Mouse (Mus musculus) forebrain, postnatal 0 days (tissue): ENCODE results near the gene Uvrag. TPM values are rescaled to one million over a fixed set of nuclear protein-coding genes. Genes with fewer than 3 reads are reported as not detected.
A peak's percentile ranks its signal among the peaks of the same experiment; 100 is the strongest.

Source experiments
- ATAC-seq: fragments of 200-750 bp; cut with Nextera tagmentation; 2 replicates; pipeline ENCODE4 v1.8.0; 2017; ENCODE audit warnings: mild to moderate bottlenecking, moderate library complexity
- DNase-seq: peaks from one replicate; pipeline ENCODE4 v3.0.0-alpha.2; 2015
- H3K27ac ChIP-seq: fragments of 300-500 bp; sonication (generic); 2 replicates; pipeline ENCODE4 v1.5.1; 2014; ENCODE audit warnings: low read depth, mild to moderate bottlenecking, antibody characterized with exemption, low read length, moderate library complexity, mixed read lengths
- H3K27me3 ChIP-seq: fragments of 300-500 bp; sonication (generic); 2 replicates; pipeline ENCODE4 v1.6.1; 2014; ENCODE audit warnings: mild to moderate bottlenecking, low read length, mixed read lengths; ENCODE audit not compliant: insufficient read depth
- H3K36me3 ChIP-seq: fragments of 300-500 bp; sonication (generic); 2 replicates; pipeline ENCODE4 v1.6.1; 2014; ENCODE audit warnings: mild to moderate bottlenecking, moderate library complexity; ENCODE audit not compliant: insufficient read depth
- H3K4me1 ChIP-seq: fragments of 300-500 bp; sonication (generic); 2 replicates; pipeline ENCODE4 v1.6.1; 2014; ENCODE audit warnings: antibody characterized with exemption; ENCODE audit not compliant: insufficient read depth
- H3K4me2 ChIP-seq: fragments of 300-500 bp; sonication (generic); 2 replicates; pipeline ENCODE4 v1.6.1; 2014; ENCODE audit warnings: low read depth, mild to moderate bottlenecking, moderate library complexity
- H3K4me3 ChIP-seq: fragments of 300-500 bp; sonication (generic); 2 replicates; pipeline ENCODE4 v1.5.1; 2014; ENCODE audit warnings: low read depth, low read length, mixed read lengths
- H3K9ac ChIP-seq: fragments of 300-500 bp; sonication (generic); 2 replicates; pipeline ENCODE4 v1.6.1; 2014; ENCODE audit warnings: mild to moderate bottlenecking
- H3K9me3 ChIP-seq: fragments of 300-500 bp; sonication (generic); 2 replicates; pipeline ENCODE4 v1.6.1; 2016; ENCODE audit warnings: low read length
- CTCF ChIP-seq: sonication (generic); IDR thresholded peaks from 2 replicates; pipeline ENCODE4 v1.5.1; 2016; ENCODE audit warnings: antibody characterized with exemption, control low read depth, low read depth
- WGBS: fragments of 180-500 bp; shearing (Covaris S2); extraction: QIAGEN DNeasy Blood & Tissue Kit; methylation state at CpG from one replicate; pipeline ENCODE4 v1.1.7; 2014; 5-methylcytosine and 5-hydroxymethylcytosine counted together
- polyA plus RNA-seq: library from polyadenylated mRNA; unstranded; fragments of >200 nt; fragmentation: Nextera tagmentation; extraction: Ambion mirVana; gene quantifications from 2 replicates; pipeline ENCODE4 v1.2.1, GENCODE M21; 2015
- total RNA-seq: library from RNA; depleted of rRNA; stranded (reverse); fragments of >200 nt; gene quantifications from 2 replicates; pipeline ENCODE4 v1.2.3, GENCODE M21; 2014

The Uvrag gene
- total and polyA plus RNA-seq, 2 experiments from 2014 or later, result 18.6 to 18.8 TPM

GRCm38 (mm10) chr7:99015419-99015818 lies 125.5 kb downstream of the Uvrag start:
- H3K4me3 ChIP-seq, result no peak overlapping the region
- no peak overlapping the region for H3K9ac ChIP-seq
- no peak for TF ChIP-seq CTCF
- H3K4me2 ChIP-seq, result no peak overlapping the region
- no peaks in the 10 kb centered on the region for H3K4me1 ChIP-seq
- WGBS, result 61% methylated on average over 17 of the region's 17 CpGs
- H3K9me3 ChIP-seq, result no peaks in the 10 kb centered on the region
- H3K27ac ChIP-seq, result no peak overlapping the region
- DNase-seq, result peak; percentile 53
- H3K36me3 ChIP-seq, result no peaks in the 10 kb centered on the region
- no peaks in the 10 kb centered on the region for H3K27me3 ChIP-seq
- peak; percentile 74 for ATAC-seq

GRCm38 (mm10) chr7:99014620-99015019 lies 126.3 kb downstream of the Uvrag start:
- Histone ChIP-seq H3K9ac (no peak overlapping the region), H3K4me3 (no peak overlapping the region), H3K4me1 (no peaks in the 10 kb centered on the region), H3K4me2 (no peak overlapping the region), H3K9me3 (no peaks in the 10 kb centered on the region), H3K27me3 (no peaks in the 10 kb centered on the region), H3K36me3 (no peaks in the 10 kb centered on the region), H3K27ac (no peak overlapping the region)
- DNase-seq (no peak), ATAC-seq (no peak)
- no peak for TF ChIP-seq CTCF
- WGBS, result 80% methylated on average over 4 of the region's 4 CpGs

- DNase-seq (no peak), ATAC-seq (no peak)
- no peaks in the 10 kb centered on the region for H3K27me3 ChIP-seq
- no peak overlapping the region for H3K27ac ChIP-seq
- H3K36me3 ChIP-seq, result no peaks in the 10 kb centered on the region
- H3K9me3 ChIP-seq, result no peaks in the 10 kb centered on the region
- H3K4me3 ChIP-seq, result no peak overlapping the region
- TF ChIP-seq CTCF, result no peak
- no peak overlapping the region for H3K4me2 ChIP-seq
- no peak overlapping the region for H3K9ac ChIP-seq
- no peaks in the 10 kb centered on the region for H3K4me1 ChIP-seq
- WGBS, result 68% methylated on average over 16 of the region's 16 CpGs
Measured at GRCm38 (mm10) chr7:99007506-99008354, 133.2 kb downstream of the Uvrag start.

GRCm38 (mm10) chr7:99003231-99003630 lies 137.7 kb downstream of the Uvrag start:
- ATAC-seq (no peak), DNase-seq (no peak)
- Histone ChIP-seq H3K36me3 (no peaks in the 10 kb centered on the region), H3K27ac (no peak overlapping the region), H3K9me3 (no peaks in the 10 kb centered on the region), H3K4me1 (no peaks in the 10 kb centered on the region), H3K9ac (no peak overlapping the region), H3K4me2 (no peak overlapping the region), H3K27me3 (no peaks in the 10 kb centered on the region), H3K4me3 (no peak overlapping the region)
- TF ChIP-seq CTCF, result no peak
- 91% methylated on average over 6 of the region's 6 CpGs for WGBS

- Histone ChIP-seq H3K4me3 (no peak overlapping the region), H3K4me1 (no peaks in the 10 kb centered on the region), H3K4me2 (no peak overlapping the region), H3K9ac (no peak overlapping the region), H3K27ac (no peak overlapping the region), H3K36me3 (no peaks in the 10 kb centered on the region), H3K27me3 (no peaks in the 10 kb centered on the region), H3K9me3 (no peaks in the 10 kb centered on the region)
- no peak for TF ChIP-seq CTCF
- DNase-seq (no peak), ATAC-seq (no peak)
Measured at GRCm38 (mm10) chr7:98998722-98999121, 142.2 kb downstream of the Uvrag start.

GRCm38 (mm10) chr7:98997760-98998159 lies 143.2 kb downstream of the Uvrag start:
- H3K4me1 ChIP-seq, result no peaks in the 10 kb centered on the region
- H3K9me3 ChIP-seq, result no peaks in the 10 kb centered on the region
- DNase-seq (no peak), ATAC-seq (no peak)
- 89% methylated on average over 7 of the region's 7 CpGs for WGBS
- no peak overlapping the region for H3K9ac ChIP-seq
- TF ChIP-seq CTCF, result no peak
- H3K36me3 ChIP-seq, result no peaks in the 10 kb centered on the region
- no peak overlapping the region for H3K4me2 ChIP-seq
- no peak overlapping the region for H3K4me3 ChIP-seq
- H3K27ac ChIP-seq, result no peak overlapping the region
- no peaks in the 10 kb centered on the region for H3K27me3 ChIP-seq

GRCm38 (mm10) chr7:98996791-98997190 lies 144.2 kb downstream of the Uvrag start:
- Histone ChIP-seq H3K4me3 (no peak overlapping the region), H3K4me2 (no peak overlapping the region), H3K27me3 (no peaks in the 10 kb centered on the region), H3K27ac (no peak overlapping the region), H3K36me3 (no peaks in the 10 kb centered on the region), H3K9me3 (no peaks in the 10 kb centered on the region), H3K9ac (no peak overlapping the region), H3K4me1 (no peaks in the 10 kb centered on the region)
- no peak for TF ChIP-seq CTCF
- 93% methylated on average over 6 of the region's 6 CpGs for WGBS
- ATAC-seq (no peak), DNase-seq (no peak)
